21 mouse cellular contexts compared by ENCODE assay signal in genomic region chr6:5385161-5385640, GRCm38 (mm10). TPM values are rescaled to one million over a fixed set of nuclear protein-coding genes. Genes with fewer than 3 reads are reported as not detected.
DNase-seq lines count a peak whose midpoint lies in the region; ATAC-seq lines count a peak whose summit lies in the region.
"Had no signal": no experiment of that assay in that cellular context is flagged by ENCODE, and none has a peak within 500 bp of the region (broad histone marks: within the 10 kb centered on the region; RNA-seq: fewer than 3 reads in every experiment).

No protein-coding gene starts in this region.

- no peaks in the 10 kb centered on the region for H3K36me3 ChIP-seq in forebrain, embryonic 10.5 days (replicated peaks)
- H3K36me3 ChIP-seq in forebrain, embryonic 11.5 days (ENCODE audit: control insufficient read depth, insufficient read depth, low read length), result no peaks in the 10 kb centered on the region
- H3K36me3 ChIP-seq in kidney, embryonic 16.5 days (ENCODE audit: insufficient read depth, low read length), result no peaks in the 10 kb centered on the region
- H3K36me3 ChIP-seq in limb, embryonic 11.5 days (ENCODE audit: control insufficient read depth, insufficient read depth, low read length), result no peaks in the 10 kb centered on the region
- H3K36me3 ChIP-seq: embryonic facial prominence, embryonic 15.5 days; forebrain, embryonic 12.5 days; heart, embryonic 12.5 days; hindbrain, embryonic 13.5 days; intestine, embryonic 15.5 days had no signal

- H3K27ac ChIP-seq in forebrain, embryonic 10.5 days, result peak overlapping the region; percentile 78
- H3K27ac ChIP-seq in forebrain, embryonic 11.5 days (ENCODE audit: low read depth, low read length), result no peak overlapping the region
- H3K27ac ChIP-seq in kidney, embryonic 16.5 days (ENCODE audit: low read length), result 0 out of 2 replicates have a peak overlapping the region, but pooled peaks have one; percentile 10
- H3K27ac ChIP-seq in limb, embryonic 11.5 days (replicated peaks; ENCODE audit: low read depth, low read length), result no peak overlapping the region; the same call in 1 of the 2 replicates
- H3K27ac ChIP-seq: embryonic facial prominence, embryonic 15.5 days; heart, adult 2 months; hindbrain, embryonic 13.5 days; intestine, embryonic 15.5 days had no signal

- no peak for DNase-seq in forebrain, embryonic 10.5 days (ENCODE audit: extremely low spot score, low spot score)
- no peak for DNase-seq in forebrain, embryonic 11.5 days (ENCODE audit: low spot score)
- DNase-seq in kidney, postnatal 14 days, result no peak
- DNase-seq in ZHBTc4 (ENCODE audit: low read depth, low spot score), result peak; percentile 51
- no peak for DNase-seq in limb, embryonic 11.5 days (ENCODE audit: low spot score)
- DNase-seq in right cerebral cortex, postnatal 14 days, result no peak
- DNase-seq: adrenal gland, adult 8-10 months; cerebellum, adult 11 months; cerebellum, adult 8-10 months; cerebellum, postnatal 14 days; gastrocnemius, postnatal 10 days; heart, adult 2 months; heart, postnatal 4 days had no signal

- no peak overlapping the region for H3K4me3 ChIP-seq in forebrain, embryonic 10.5 days
- no peak overlapping the region for H3K4me3 ChIP-seq in forebrain, embryonic 11.5 days (ENCODE audit: low read depth, low read length)
- no peak overlapping the region for H3K4me3 ChIP-seq in kidney, embryonic 16.5 days (ENCODE audit: low read length)
- H3K4me3 ChIP-seq in limb, embryonic 11.5 days (ENCODE audit: low read depth, low read length), result no peak overlapping the region
- H3K4me3 ChIP-seq: embryonic facial prominence, embryonic 15.5 days; erythroblast, embryonic 14.5 days; forebrain, embryonic 12.5 days; heart, adult 2 months; heart, embryonic 12.5 days; hindbrain, embryonic 13.5 days; intestine, embryonic 15.5 days had no signal

- ATAC-seq in forebrain, embryonic 11.5 days (replicated peaks; ENCODE audit: low FRiP score), result no peak
- ATAC-seq in kidney, embryonic 16.5 days (ENCODE audit: low FRiP score, low TSS enrichment), result no peak
- no peak for ATAC-seq in limb, embryonic 11.5 days (ENCODE audit: insufficient number of reproducible peaks, low FRiP score, low TSS enrichment, low read depth)
- ATAC-seq: forebrain, embryonic 16.5 days; intestine, embryonic 15.5 days had no signal

- peaks cover 71% of the 10 kb centered on the region for H3K4me1 ChIP-seq in forebrain, embryonic 10.5 days
- H3K4me1 ChIP-seq in forebrain, embryonic 11.5 days (replicated peaks; ENCODE audit: control insufficient read depth, insufficient read depth, low read length), result peaks cover 20% of the 10 kb centered on the region
- H3K4me1 ChIP-seq in kidney, embryonic 16.5 days (ENCODE audit: insufficient read depth, low read length), result peaks cover 30% of the 10 kb centered on the region
- peaks cover 31% of the 10 kb centered on the region for H3K4me1 ChIP-seq in limb, embryonic 11.5 days (ENCODE audit: control insufficient read depth, insufficient read depth, low read length)

- H3K9ac ChIP-seq in forebrain, embryonic 11.5 days (ENCODE audit: low read length), result no peak overlapping the region
- no peak overlapping the region for H3K9ac ChIP-seq in kidney, embryonic 16.5 days (replicated peaks; ENCODE audit: low read length)
- H3K9ac ChIP-seq in limb, embryonic 11.5 days (ENCODE audit: low read length), result 0 out of 2 replicates have a peak overlapping the region, but pooled peaks have one; percentile 22
- H3K9ac ChIP-seq: embryonic facial prominence, embryonic 15.5 days; forebrain, embryonic 12.5 days; heart, embryonic 12.5 days; hindbrain, embryonic 13.5 days; intestine, embryonic 15.5 days had no signal

- no peaks in the 10 kb centered on the region for H3K9me3 ChIP-seq in forebrain, embryonic 10.5 days
- H3K9me3 ChIP-seq in forebrain, embryonic 11.5 days (ENCODE audit: control insufficient read depth, low read length), result no peaks in the 10 kb centered on the region
- no peaks in the 10 kb centered on the region for H3K9me3 ChIP-seq in kidney, embryonic 16.5 days (ENCODE audit: low read length)
- H3K9me3 ChIP-seq in limb, embryonic 11.5 days (ENCODE audit: control insufficient read depth, low read length), result no peaks in the 10 kb centered on the region
- H3K9me3 ChIP-seq: embryonic facial prominence, embryonic 15.5 days; forebrain, embryonic 12.5 days; heart, embryonic 12.5 days; hindbrain, embryonic 13.5 days; intestine, embryonic 15.5 days had no signal

- whole genome bisulfite sequencing in forebrain, embryonic 10.5 days, result 6% methylated on average over 7 of the region's 7 CpGs
- 8% methylated on average over 7 of the region's 7 CpGs for WGBS in forebrain, embryonic 11.5 days
- WGBS in kidney, embryonic 16.5 days, result 50% methylated on average over 7 of the region's 7 CpGs
- WGBS in limb, embryonic 11.5 days, result 11% methylated on average over 7 of the region's 7 CpGs

- peaks cover 5% of the 10 kb centered on the region; the same call in 1 of the 2 replicates for H3K27me3 ChIP-seq in forebrain, embryonic 10.5 days (ENCODE audit: poor library complexity, severe bottlenecking)
- no peaks in the 10 kb centered on the region for H3K27me3 ChIP-seq in forebrain, embryonic 11.5 days (ENCODE audit: control insufficient read depth, insufficient read depth, low read length)
- no peaks in the 10 kb centered on the region for H3K27me3 ChIP-seq in kidney, embryonic 16.5 days (ENCODE audit: insufficient read depth, low read length)
- H3K27me3 ChIP-seq in limb, embryonic 11.5 days (ENCODE audit: control insufficient read depth, insufficient read depth, low read length), result no peaks in the 10 kb centered on the region
- H3K27me3 ChIP-seq: embryonic facial prominence, embryonic 15.5 days; heart, embryonic 12.5 days; hindbrain, embryonic 13.5 days; intestine, embryonic 15.5 days had no signal

- no peak overlapping the region for H3K4me2 ChIP-seq in forebrain, embryonic 11.5 days (ENCODE audit: low read depth, low read length, severe bottlenecking)
- H3K4me2 ChIP-seq in kidney, embryonic 16.5 days (replicated peaks; ENCODE audit: low read depth, low read length), result no peak overlapping the region
- H3K4me2 ChIP-seq in limb, embryonic 11.5 days (ENCODE audit: low read depth, severe bottlenecking), result no peak overlapping the region
- H3K4me2 ChIP-seq: embryonic facial prominence, embryonic 15.5 days; forebrain, embryonic 12.5 days; intestine, embryonic 15.5 days had no signal

RNA-seq across cellular contexts. Expression of gene Asb4, which starts 2.0 kb away (rescaled TPM):
- polyA plus RNA-seq in forebrain, embryonic 10.5 days (2016; fragmentation: Nextera tagmentation; extraction: Ambion mirVana), result 23.0 and 25.3 TPM in 2 replicates
- polyA plus RNA-seq in forebrain, embryonic 11.5 days (2014; fragmentation: Nextera tagmentation; extraction: Ambion mirVana), result 33.4 and 34.1 TPM in 2 replicates
- 23.0 and 23.4 TPM in 2 replicates for polyA plus RNA-seq in kidney, embryonic 16.5 days (2015; fragmentation: Nextera tagmentation; extraction: Ambion mirVana)
- 366 and 372 TPM in 2 replicates for polyA plus RNA-seq in limb, embryonic 11.5 days (2014; fragmentation: Nextera tagmentation; extraction: Ambion mirVana)
- polyA plus RNA-seq: erythroblast, embryonic 14.5 days had no signal

Comparison
In these comparisons a context has a peak if more than half of its experiments do, and no peak if none do; other contexts are left out.
1. H3K27ac ChIP-seq: peak in forebrain, embryonic 10.5 days (single experiment) and kidney, embryonic 16.5 days (single experiment); none in forebrain, embryonic 11.5 days (single experiment) and limb, embryonic 11.5 days (single experiment).
2. RNA of gene Asb4, which starts 2.0 kb away (polyA plus RNA-seq): 366 to 372 TPM in limb, embryonic 11.5 days; 33.4 to 34.1 TPM in forebrain, embryonic 11.5 days, 23.0 to 23.4 TPM in kidney, embryonic 16.5 days and 23.0 to 25.3 TPM in forebrain, embryonic 10.5 days; every median in the first group is over 10 times any median in the second.